Mouse (Mus musculus) neutrophil, adult 83 days (primary cell): ENCODE measurements around the gene Krt24. TPM values are rescaled to one million over a fixed set of nuclear protein-coding genes. Genes with fewer than 3 reads are reported as not detected.

Experiments used
- total RNA-seq, 2 experiments: library from RNA; stranded (reverse); gene quantifications; one replicate each; pipeline ENCODE4 v1.2.4; 2023

Gene Krt24
- total RNA-seq = not detected

GRCm38 (mm10) chr11:99284833-99285312 lies at the start of gene Krt24:
TSS of gene Krt24 (minus strand) at chr11:99285262.

DNA sequence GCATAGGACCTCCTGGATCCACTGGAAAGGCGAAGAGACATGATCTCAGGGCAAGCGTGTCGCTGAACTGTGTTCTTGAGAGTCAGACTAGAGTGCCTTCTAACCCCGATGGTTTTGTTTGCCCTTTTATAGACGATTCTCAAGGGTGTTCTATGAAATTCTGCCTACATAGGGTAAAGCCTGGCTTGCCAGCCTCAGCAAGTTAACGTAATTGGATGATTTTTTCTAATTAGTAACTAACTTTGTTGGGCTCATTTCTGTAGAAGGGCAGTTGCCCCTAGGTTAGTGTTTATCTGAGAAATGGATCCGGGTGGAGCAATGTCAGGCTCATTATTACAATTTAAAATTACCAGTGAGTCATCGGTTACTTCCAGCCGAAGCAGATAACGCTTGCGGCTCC lies 37.8 kb upstream of the Krt24 start, which contains the start of gene Krt25:
Gene Krt25, minus strand, starts transcription at position 101 of the 400 bp plus-strand sequence.

GRCm38 (mm10) chr11:99243820-99244374 lies 41.2 kb downstream of the Krt24 start, which contains the start of gene Krt222:
TSS of gene Krt222 (minus strand) at chr11:99244085.

GRCm38 (mm10) chr11:99230261-99231048 lies 54.6 kb downstream of the Krt24 start, which contains the start of gene Smarce1:
TSS of gene Smarce1 (minus strand) at chr11:99231017.

Other genes with a start within 250 kb of the Krt24 start
- gene Igfbp4, start 244.0 kb downstream of the Krt24 start, total RNA-seq = 10 to 100 TPM; 46.1 to 52.4 TPM
- gene Tns4, start 196.0 kb downstream of the Krt24 start, total RNA-seq = 1 to 10 TPM; 3.1 to 5.6 TPM
- under 1 TPM; 0.57 to 0.79 TPM for gene Ccr7, start 130.2 kb downstream of the Krt24 start, total RNA-seq
- gene Smarce1, start 54.2 kb downstream of the Krt24 start, total RNA-seq = 10 to 100 TPM; 51.2 to 64.4 TPM
- not detected for gene Krt222, start 41.2 kb downstream of the Krt24 start, total RNA-seq
- gene Krt25, start 37.7 kb upstream of the Krt24 start, total RNA-seq = not detected
- not detected for gene Krt26, start 52.7 kb upstream of the Krt24 start, total RNA-seq
- gene Krt27, start 65.8 kb upstream of the Krt24 start, total RNA-seq = not detected
- gene Krt28, start 89.6 kb upstream of the Krt24 start, total RNA-seq = not detected
- gene Krt10, start 104.1 kb upstream of the Krt24 start, total RNA-seq = not detected
- not detected for gene Krt12, start 137.0 kb upstream of the Krt24 start, total RNA-seq
- not detected for gene Krt20, start 152.9 kb upstream of the Krt24 start, total RNA-seq
- gene Krt23, start 207.9 kb upstream of the Krt24 start, total RNA-seq = not detected
- not detected for gene Krt39, start 236.1 kb upstream of the Krt24 start, total RNA-seq